ENCODE assay signal across 8 mouse cellular contexts in genomic region chr8:84660819-84661457, GRCm38 (mm10). TPM values are rescaled to one million over a fixed set of nuclear protein-coding genes. Genes with fewer than 3 reads are reported as not detected.
A peak's percentile ranks its signal among the peaks of the same experiment; 100 is the strongest.
DNase-seq lines count a peak whose midpoint lies in the region; ATAC-seq and TF ChIP-seq lines count a peak whose summit lies in the region.

No protein-coding gene starts in this region.

- H3K27ac ChIP-seq in forebrain, embryonic 16.5 days (ENCODE audit: low read length): peak overlapping the region; percentile 14; the same call in 1 of the 2 replicates
- peak overlapping the region; percentile 85; the same call in 1 of the 2 replicates for H3K27ac ChIP-seq in hindbrain, postnatal 0 days
- peak overlapping the region; percentile 98 for H3K27ac ChIP-seq in liver, embryonic 13.5 days
- no peak overlapping the region for H3K27ac ChIP-seq in neural tube, embryonic 12.5 days

- H3K4me1 ChIP-seq in forebrain, embryonic 16.5 days (replicated peaks; ENCODE audit: control insufficient read depth, insufficient read depth, low read length): peaks cover 59% of the 10 kb centered on the region
- peaks cover 6% of the 10 kb centered on the region for H3K4me1 ChIP-seq in hindbrain, postnatal 0 days (ENCODE audit: insufficient read depth, low read length)
- peaks cover 83% of the 10 kb centered on the region for H3K4me1 ChIP-seq in liver, embryonic 13.5 days (replicated peaks)
- peaks cover 49% of the 10 kb centered on the region for H3K4me1 ChIP-seq in neural tube, embryonic 12.5 days

- peak overlapping the region; percentile 94 for H3K4me2 ChIP-seq in forebrain, embryonic 16.5 days (ENCODE audit: low read length)
- peak overlapping the region; percentile 67 for H3K4me2 ChIP-seq in hindbrain, postnatal 0 days (ENCODE audit: low read depth, low read length)
- peak overlapping the region; percentile 99 for H3K4me2 ChIP-seq in liver, embryonic 13.5 days
- peak overlapping the region; percentile 94 for H3K4me2 ChIP-seq in neural tube, embryonic 12.5 days (replicated peaks)

- ATAC-seq in forebrain, embryonic 16.5 days: no peak
- ATAC-seq in hindbrain, postnatal 0 days: no peak
- no peak for ATAC-seq in liver, embryonic 13.5 days (ENCODE audit: low read depth)
- no peak for ATAC-seq in neural tube, embryonic 12.5 days (ENCODE audit: low FRiP score, low read depth)

- H3K9ac ChIP-seq in forebrain, embryonic 16.5 days (replicated peaks; ENCODE audit: low read depth, low read length): peak overlapping the region; percentile 72
- H3K9ac ChIP-seq in hindbrain, postnatal 0 days (replicated peaks; ENCODE audit: low read length): peak overlapping the region; percentile 67
- peak overlapping the region; percentile 93 for H3K9ac ChIP-seq in liver, embryonic 13.5 days
- H3K9ac ChIP-seq in neural tube, embryonic 12.5 days: peak overlapping the region; percentile 91

- H3K27me3 ChIP-seq in forebrain, embryonic 16.5 days (replicated peaks; ENCODE audit: control insufficient read depth, insufficient read depth, low read length): no peaks in the 10 kb centered on the region
- H3K27me3 ChIP-seq in hindbrain, postnatal 0 days (ENCODE audit: insufficient read depth, low read length): no peaks in the 10 kb centered on the region
- H3K27me3 ChIP-seq in liver, embryonic 13.5 days: peaks cover 4% of the 10 kb centered on the region; the same call in 1 of the 2 replicates
- H3K27me3 ChIP-seq in neural tube, embryonic 12.5 days (replicated peaks): no peaks in the 10 kb centered on the region

- no peaks in the 10 kb centered on the region for H3K9me3 ChIP-seq in forebrain, embryonic 16.5 days (ENCODE audit: control insufficient read depth, low read length)
- no peaks in the 10 kb centered on the region for H3K9me3 ChIP-seq in hindbrain, postnatal 0 days (ENCODE audit: low read length)
- H3K9me3 ChIP-seq in liver, embryonic 13.5 days (replicated peaks): no peaks in the 10 kb centered on the region
- no peaks in the 10 kb centered on the region for H3K9me3 ChIP-seq in neural tube, embryonic 12.5 days

- peak overlapping the region; percentile 69 for H3K4me3 ChIP-seq in forebrain, embryonic 16.5 days (replicated peaks; ENCODE audit: low read length)
- peak overlapping the region; percentile 67 for H3K4me3 ChIP-seq in hindbrain, postnatal 0 days (ENCODE audit: low read length)
- peak overlapping the region; percentile 81 for H3K4me3 ChIP-seq in liver, embryonic 13.5 days (replicated peaks)
- peak overlapping the region; percentile 78 for H3K4me3 ChIP-seq in neural tube, embryonic 12.5 days

- DNase-seq in 416B (ENCODE audit: low read depth): peak; percentile 72
- peak; percentile 94 for DNase-seq in R1 (ENCODE audit: low read depth, low spot score)
- no peak for DNase-seq in hindbrain, postnatal 0 days (ENCODE audit: low spot score)
- DNase-seq in liver, embryonic 13.5 days: no peak
- no peak for DNase-seq in frontal cortex, postnatal 25 days (ENCODE audit: low spot score in 2 of 2)
- no peak for DNase-seq in cerebellum, adult 8-10 months

- H3K36me3 ChIP-seq in forebrain, embryonic 16.5 days (ENCODE audit: control insufficient read depth, insufficient read depth): no peaks in the 10 kb centered on the region
- H3K36me3 ChIP-seq in hindbrain, postnatal 0 days (ENCODE audit: insufficient read depth, low read length): no peaks in the 10 kb centered on the region
- H3K36me3 ChIP-seq in liver, embryonic 13.5 days: no peaks in the 10 kb centered on the region
- H3K36me3 ChIP-seq in neural tube, embryonic 12.5 days: no peaks in the 10 kb centered on the region

- WGBS in forebrain, embryonic 16.5 days: 3% methylated on average over 20 of the region's 20 CpGs
- 5% methylated on average over 20 of the region's 20 CpGs for WGBS in hindbrain, postnatal 0 days
- 1% methylated on average over 20 of the region's 20 CpGs for WGBS in liver, embryonic 13.5 days (ENCODE audit: insufficient replicate concordance)
- WGBS in neural tube, embryonic 12.5 days: under 1% methylated on average over 20 of the region's 20 CpGs

- no peak for TF ChIP-seq CTCF in hindbrain, postnatal 0 days (IDR thresholded peaks at IDR 0.05; ENCODE audit: low read depth)

RNA-seq across cellular contexts. Expression of gene Ier2, which starts 1.7 kb away (rescaled TPM):
- 22.5 and 25.5 TPM in 2 replicates for polyA plus RNA-seq in forebrain, embryonic 16.5 days (2015; fragmentation: Nextera tagmentation; extraction: Ambion mirVana)
- total RNA-seq in hindbrain, postnatal 0 days (2014; rRNA removed): 12.5 and 13.3 TPM in 2 replicates
- 20.9 TPM in 2 replicates for polyA plus RNA-seq in hindbrain, postnatal 0 days (2015; fragmentation: Nextera tagmentation; extraction: Ambion mirVana)
- polyA plus RNA-seq in liver, embryonic 13.5 days (2015; fragmentation: Nextera tagmentation; extraction: Ambion mirVana): 20.5 and 24.1 TPM in 2 replicates
- polyA plus RNA-seq in neural tube, embryonic 12.5 days (2016; fragmentation: Nextera tagmentation; extraction: Ambion mirVana): 72.4 and 72.8 TPM in 2 replicates

RNA-seq across cellular contexts. Expression of gene Trmt1, which starts 25.2 kb away (rescaled TPM):
- polyA plus RNA-seq in forebrain, embryonic 16.5 days (2015; fragmentation: Nextera tagmentation; extraction: Ambion mirVana): 63.4 and 73.3 TPM in 2 replicates
- 69.5 and 93.3 TPM in 2 replicates for total RNA-seq in hindbrain, postnatal 0 days (2014; rRNA removed)
- polyA plus RNA-seq in hindbrain, postnatal 0 days (2015; fragmentation: Nextera tagmentation; extraction: Ambion mirVana): 71.2 and 79.2 TPM in 2 replicates
- 45.9 and 46.8 TPM in 2 replicates for polyA plus RNA-seq in liver, embryonic 13.5 days (2015; fragmentation: Nextera tagmentation; extraction: Ambion mirVana)
- polyA plus RNA-seq in neural tube, embryonic 12.5 days (2016; fragmentation: Nextera tagmentation; extraction: Ambion mirVana): 58.5 and 59.1 TPM in 2 replicates

RNA-seq across cellular contexts. Expression of gene Nacc1, which starts 26.7 kb away (rescaled TPM):
- 15.5 and 15.7 TPM in 2 replicates for polyA plus RNA-seq in forebrain, embryonic 16.5 days (2015; fragmentation: Nextera tagmentation; extraction: Ambion mirVana)
- 110 and 129 TPM in 2 replicates for total RNA-seq in hindbrain, postnatal 0 days (2014; rRNA removed)
- polyA plus RNA-seq in hindbrain, postnatal 0 days (2015; fragmentation: Nextera tagmentation; extraction: Ambion mirVana): 13.8 and 14.9 TPM in 2 replicates
- polyA plus RNA-seq in liver, embryonic 13.5 days (2015; fragmentation: Nextera tagmentation; extraction: Ambion mirVana): 6.9 and 7.6 TPM in 2 replicates
- polyA plus RNA-seq in neural tube, embryonic 12.5 days (2016; fragmentation: Nextera tagmentation; extraction: Ambion mirVana): 17.2 and 19.2 TPM in 2 replicates

RNA-seq across cellular contexts. Expression of gene Lyl1, which starts 40.3 kb away (rescaled TPM):
- 2.6 and 2.9 TPM in 2 replicates for polyA plus RNA-seq in forebrain, embryonic 16.5 days (2015; fragmentation: Nextera tagmentation; extraction: Ambion mirVana)
- total RNA-seq in hindbrain, postnatal 0 days (2014; rRNA removed): 1.7 and 7.8 TPM in 2 replicates
- polyA plus RNA-seq in hindbrain, postnatal 0 days (2015; fragmentation: Nextera tagmentation; extraction: Ambion mirVana): 2.0 and 2.3 TPM in 2 replicates
- 61.2 and 61.3 TPM in 2 replicates for polyA plus RNA-seq in liver, embryonic 13.5 days (2015; fragmentation: Nextera tagmentation; extraction: Ambion mirVana)
- polyA plus RNA-seq in neural tube, embryonic 12.5 days (2016; fragmentation: Nextera tagmentation; extraction: Ambion mirVana): 4.4 and 4.5 TPM in 2 replicates

Comparison
In these comparisons a context has a peak if more than half of its experiments do, and no peak if none do; other contexts are left out.
1. DNase-seq: peak in 416B (single experiment) and R1 (single experiment); none in hindbrain, postnatal 0 days (single experiment), liver, embryonic 13.5 days (single experiment), frontal cortex, postnatal 25 days (0 of 2) and cerebellum, adult 8-10 months (single experiment).
2. Peak in every context shown above with its lines, with median percentiles within 50 percentile points of each other: H3K4me2 ChIP-seq, H3K4me3 ChIP-seq and H3K9ac ChIP-seq.